Mouse (Mus musculus) ovary, postnatal 36 days (tissue): ENCODE results near the gene Mrpl42.

Source experiments
- DNase-seq: peaks from one replicate; pipeline ENCODE4 v3.0.0; 2022; ENCODE audit warnings: low spot score, mixed read lengths

Gene Mrpl42

DNA sequence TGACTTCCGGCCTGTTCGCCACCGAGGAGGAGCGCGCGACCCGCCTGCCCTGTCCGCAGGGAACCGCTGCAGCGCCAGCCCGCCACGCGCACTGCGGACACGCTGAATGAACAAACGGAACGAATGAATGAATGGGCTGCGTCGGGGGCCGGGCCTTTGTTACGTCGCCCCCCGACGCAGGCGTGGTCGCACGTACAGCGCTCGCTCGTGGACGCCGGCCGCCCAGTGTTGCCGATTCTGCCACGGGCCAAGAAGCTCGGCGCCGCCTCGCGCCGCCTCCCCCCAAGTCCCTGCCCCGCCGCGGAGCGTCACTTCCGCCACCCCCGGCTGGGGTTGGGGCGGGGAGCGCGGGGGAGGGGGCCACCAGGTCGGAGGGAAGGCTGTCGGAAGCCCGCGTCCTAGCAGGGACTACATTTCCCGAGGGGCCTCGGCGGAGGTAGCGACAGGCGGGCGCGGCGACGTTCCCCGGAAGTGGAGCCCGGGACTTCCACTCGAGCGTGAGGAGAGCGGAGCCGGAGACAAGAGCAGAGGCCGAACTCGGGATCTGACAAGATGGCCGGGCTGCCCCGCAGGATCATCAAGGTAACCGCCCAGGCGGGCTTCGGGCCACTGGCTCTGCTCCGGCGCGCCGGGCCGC, 13.0 kb upstream of the Mrpl42 start, which contains the start of gene Ube2n:
TSS of gene Ube2n (plus strand) at position 490 of the 637 bp plus-strand sequence.
- DNase-seq = peak; percentile 99

DNA sequence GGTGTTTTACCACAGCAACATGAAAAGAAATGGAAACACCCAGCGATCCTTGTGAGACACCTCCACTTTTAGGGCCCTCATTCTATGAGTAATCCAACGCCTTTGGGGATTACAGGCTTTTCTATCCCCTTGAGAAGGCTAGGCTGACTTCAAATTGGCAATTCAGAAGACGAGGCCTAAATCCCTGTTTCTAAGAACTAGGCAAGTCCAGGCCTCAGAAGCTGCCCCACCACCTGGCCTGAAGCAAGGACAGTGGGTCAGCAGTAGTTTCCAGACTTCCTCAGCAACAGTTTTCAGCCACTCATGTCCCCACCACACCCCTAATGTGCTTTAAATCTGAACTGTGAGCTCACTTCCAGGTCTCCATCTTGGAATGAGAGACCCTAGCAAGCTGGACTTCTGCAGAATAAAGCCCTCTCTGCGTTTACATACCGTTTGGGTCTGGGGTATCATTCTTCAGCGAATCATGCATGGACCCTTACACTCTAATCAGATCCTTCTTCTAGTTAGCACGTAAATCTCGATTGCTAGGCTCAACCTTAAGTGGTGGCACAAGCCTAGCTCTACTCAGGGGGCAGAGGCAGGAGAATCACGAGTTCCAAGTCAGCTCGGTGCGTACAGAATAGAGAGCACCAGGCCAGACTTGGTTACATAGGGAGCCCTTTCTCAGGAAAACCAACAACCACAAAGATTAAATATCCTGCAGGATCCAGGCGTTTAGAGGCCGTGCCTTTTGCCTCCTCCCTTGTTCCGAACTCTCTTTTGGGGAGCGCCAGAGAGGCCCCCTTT, 12.2 kb upstream of the Mrpl42 start:
- DNase-seq = peak; percentile 8

DNA sequence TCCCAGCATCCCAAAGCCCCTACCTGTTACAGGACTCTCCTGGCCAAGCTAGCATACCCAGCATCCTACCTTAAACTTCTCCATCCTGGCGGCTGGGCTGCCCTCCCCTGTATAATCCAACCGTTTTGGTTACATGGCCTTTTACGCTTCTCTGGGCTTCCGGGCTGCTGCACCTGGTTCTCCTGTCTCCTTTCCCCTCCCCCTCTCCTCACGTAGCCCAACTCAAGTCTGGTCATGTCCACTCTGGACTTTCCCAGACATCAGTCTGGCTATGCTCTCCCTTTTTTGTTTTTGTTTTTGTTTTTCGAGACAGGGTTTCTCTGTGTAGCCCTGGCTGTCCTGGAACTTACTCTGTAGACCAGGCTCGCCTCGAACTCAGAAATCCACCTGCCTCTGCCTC, 10.9 kb upstream of the Mrpl42 start:
- no peak for DNase-seq

DNA sequence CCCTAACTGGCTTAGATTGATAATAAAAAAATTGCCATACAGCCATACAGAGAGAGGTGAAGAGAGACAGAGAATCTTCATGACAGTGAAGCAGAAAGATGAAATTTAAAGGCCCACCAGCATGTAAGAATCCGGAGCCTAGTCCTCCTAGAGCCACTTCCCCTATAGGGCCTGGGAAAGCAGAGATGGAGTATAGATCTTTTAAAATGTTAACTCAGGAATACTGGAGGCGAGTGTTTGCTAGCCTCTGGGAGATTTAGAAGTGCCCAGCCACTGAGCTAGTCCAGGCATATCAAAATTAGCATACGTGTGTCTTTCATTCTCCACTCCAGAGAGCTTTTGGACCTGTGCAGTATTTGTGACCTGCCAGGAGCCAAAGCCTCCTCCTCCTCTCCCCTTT, 7.5 kb upstream of the Mrpl42 start:
- DNase-seq = no peak

DNA sequence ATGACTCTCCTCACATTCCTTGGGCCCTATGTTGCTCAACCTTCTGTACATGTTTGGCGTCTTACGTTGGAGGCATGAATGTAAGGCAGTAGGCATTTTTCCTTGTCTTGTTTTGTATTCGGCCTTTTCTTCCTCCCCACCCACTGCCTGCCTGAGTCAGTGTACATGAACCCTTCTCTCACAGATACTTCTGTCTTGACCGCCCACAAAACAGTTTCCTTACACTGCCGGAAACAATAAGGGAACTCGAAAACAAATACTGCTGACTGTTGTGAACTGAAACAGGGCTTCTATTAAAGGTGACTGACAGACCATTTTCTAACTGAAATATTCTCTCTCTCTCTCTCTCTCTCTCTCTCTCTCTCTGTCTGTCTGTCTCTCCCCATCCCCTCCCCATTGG, 7.1 kb upstream of the Mrpl42 start:
- no peak for DNase-seq

DNA sequence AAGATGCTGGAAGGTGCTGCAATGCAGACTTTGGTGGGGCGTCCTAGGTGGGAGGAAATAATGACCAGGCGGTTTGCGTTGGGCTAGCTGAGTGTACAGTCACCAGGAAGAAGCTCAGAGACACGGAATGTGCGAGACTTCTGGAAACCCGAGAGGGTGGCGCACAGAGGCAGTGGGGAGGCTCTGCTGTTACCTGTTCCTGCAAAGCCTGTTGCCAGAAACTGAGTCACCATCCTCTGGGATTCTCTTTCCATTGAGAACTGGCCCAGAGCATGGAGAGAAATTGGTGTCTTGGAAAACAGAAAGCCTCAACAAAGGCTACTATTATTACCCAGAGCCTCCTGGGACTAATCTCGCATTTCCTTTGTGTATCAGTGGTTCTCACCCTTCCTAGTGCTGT, 6.4 kb upstream of the Mrpl42 start:
- DNase-seq = no peak

DNA sequence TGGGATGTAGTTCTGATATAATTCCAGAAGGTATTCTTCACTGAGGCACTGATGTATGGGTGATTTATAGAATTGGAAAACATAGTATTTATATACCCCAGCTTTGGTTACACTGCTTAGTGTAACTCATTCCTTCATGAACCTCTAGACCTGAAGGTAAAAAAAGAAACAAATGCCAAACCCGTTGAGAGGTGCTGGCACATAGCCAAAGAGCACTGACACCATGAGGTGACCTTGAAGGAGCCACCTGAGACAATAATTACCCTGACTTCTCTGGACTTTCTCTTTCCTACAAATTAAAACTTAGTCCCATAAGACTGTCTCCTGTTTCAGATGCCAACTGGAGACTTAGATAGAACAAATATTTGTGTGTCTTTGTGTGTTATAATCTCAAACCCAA, 2.6 kb upstream of the Mrpl42 start:
- DNase-seq = no peak

DNA sequence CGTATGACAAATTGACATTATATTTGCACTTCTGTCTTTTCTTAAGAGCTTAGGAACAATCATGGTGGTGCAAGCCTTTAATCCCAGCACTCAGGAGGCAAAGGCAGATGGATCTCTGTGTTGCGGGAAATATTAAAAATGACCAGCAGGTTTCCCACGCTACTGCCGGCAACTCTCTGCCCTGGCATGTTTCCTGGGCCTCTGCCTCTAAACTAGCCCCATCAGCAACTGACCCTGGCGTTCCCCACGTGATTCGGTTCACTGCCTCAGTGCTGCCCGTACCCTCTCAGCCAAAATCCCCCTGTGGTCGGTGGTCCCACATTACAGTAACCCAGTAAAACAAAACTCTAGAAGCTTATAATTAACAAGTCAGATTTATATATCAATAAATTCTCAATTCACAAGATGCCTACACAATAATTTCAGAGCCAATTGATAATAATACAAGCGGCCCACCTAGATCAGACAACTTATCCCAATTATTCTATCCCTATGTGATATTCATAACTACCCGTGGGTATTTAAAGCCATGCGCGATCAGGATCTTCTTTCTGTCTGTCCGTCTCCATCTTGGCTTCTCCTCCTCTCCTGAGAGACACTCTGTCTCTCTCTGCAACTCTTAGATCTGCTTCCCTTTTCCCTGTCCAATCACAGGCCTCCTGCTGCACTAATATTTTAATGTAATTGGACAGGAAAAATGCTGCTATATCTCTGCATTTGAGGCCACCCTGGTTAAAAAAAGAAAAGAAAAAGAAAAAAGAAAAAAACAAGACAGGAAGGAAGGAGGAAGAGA, 1.9 kb upstream of the Mrpl42 start:
- no peak for DNase-seq

DNA sequence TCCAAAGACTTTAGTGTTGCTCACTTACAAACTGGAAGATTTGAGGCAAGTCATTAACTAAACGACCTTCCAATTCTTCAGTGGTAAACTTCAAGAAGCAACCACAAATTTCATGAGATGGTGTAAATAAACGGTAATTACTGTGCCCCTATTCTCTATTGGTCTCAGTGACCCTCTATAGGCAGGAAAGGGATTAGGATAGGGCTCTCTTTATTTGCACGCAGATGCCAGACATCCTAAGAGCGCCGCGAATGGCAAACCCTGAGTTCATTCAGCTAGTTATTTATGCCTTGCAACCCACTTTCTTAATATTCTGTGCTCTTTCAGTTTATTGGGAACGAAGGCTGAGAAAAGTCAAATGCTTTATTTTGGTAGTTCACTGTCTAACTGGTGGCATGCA, 707 bp downstream of the Mrpl42 start:
- no peak for DNase-seq

DNA sequence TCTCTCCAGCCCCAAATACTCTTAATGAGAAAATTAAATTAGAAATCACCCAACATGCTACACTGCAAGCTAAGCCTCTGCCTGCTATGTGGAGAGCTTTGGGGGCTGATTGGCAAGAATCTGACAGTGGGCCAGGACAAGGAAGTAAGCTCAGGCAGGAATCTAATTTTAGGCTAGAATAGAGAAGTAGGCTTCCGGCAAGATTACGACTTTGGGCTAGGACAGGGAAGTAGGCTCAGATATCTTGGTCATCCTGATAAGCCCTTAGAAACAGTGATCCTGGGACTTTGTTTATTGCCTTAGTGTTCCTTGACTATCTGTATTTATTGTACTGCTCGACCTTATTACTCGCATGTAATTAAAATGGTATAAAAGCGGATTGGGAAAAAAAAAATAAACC, 7.5 kb downstream of the Mrpl42 start:
- DNase-seq = no peak

DNA sequence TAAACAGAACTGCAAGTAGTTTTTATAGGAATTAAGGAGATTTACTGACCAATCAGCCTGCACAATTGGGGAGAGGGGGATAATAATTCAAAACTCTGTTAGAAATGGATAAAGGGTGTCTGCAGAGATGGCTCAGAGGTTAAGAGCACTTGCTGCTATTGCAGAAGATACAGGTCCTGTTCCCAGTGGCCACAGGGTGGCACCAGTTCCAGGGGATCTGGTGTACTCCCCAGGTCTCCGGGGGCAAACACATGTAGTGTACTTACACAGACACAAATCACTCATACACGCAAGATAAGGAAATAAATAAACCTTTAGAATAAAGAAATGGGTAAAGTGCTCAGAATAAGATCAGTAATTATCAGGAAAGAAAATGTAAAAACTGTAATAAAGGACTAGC, 12.1 kb downstream of the Mrpl42 start:
- peak; percentile 28 for DNase-seq

DNA sequence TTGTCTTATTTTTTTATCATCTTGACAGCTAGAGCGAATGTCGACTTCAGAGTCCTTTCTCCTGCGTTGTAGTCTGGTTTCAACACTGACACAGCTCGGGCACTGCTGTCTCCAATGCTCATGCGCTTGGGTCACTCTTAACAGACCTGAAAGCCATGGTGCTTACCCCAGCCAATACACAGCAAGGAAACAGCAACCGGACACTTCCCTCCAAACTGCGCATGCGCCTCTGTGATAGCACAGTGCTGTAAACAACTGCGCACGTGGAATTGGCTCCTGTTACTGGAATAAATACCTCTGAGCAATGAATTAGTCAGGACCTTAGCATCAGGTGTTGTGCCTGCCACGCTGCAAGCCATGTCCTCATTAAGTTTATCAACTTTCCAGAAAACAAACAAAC, 24.2 kb downstream of the Mrpl42 start:
- no peak for DNase-seq

DNA sequence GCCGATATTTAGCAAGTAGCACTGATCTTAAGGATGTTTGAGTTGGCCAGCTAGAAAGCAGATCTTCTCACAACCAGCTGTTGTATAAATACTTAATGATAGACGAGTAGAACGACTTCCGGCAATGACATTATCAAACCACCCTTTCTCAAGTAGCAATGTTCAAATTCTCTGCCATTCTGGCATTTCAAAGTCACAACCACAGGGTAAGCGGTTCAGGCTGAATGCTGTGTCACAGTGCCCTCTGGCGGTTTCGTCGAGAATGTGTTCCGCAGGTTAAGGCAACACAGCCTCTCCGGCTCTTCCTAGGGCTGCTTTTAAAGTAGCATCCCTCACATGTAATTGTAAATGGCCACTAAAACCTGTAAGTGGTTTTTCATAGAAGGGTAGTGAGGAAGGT, 25.8 kb downstream of the Mrpl42 start:
- DNase-seq = peak; percentile 82

DNA sequence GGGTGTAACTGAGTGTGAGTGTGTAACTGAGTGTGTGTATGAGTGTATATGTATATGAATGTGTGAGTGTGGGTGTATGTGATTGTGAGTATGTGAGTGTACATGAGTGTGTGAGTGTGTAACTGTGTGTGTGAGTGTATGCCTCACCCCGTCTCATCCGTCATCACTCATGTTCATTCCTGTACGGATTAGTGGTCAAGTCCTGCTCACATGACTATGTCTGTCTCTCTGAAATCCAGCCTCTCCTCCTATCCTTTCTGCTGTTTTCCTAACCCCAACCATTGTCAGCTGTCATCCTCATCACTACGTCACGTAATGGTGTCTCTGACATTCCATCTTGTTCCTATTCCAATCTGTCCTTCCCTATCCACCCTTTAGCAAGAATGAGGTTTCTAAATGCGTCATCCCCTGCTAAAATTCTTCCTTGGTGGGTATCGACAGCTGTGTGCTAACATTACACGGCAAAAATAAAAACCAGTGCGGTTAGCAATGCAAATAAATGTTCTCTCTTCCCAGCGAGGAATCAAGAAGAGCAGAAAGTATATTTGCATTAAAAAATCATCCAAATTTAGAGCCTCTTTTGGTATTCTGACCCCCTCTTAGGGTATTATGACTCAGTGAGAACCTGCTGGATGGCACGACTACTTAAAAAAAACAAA, 29.7 kb downstream of the Mrpl42 start:
- no peak for DNase-seq

DNA sequence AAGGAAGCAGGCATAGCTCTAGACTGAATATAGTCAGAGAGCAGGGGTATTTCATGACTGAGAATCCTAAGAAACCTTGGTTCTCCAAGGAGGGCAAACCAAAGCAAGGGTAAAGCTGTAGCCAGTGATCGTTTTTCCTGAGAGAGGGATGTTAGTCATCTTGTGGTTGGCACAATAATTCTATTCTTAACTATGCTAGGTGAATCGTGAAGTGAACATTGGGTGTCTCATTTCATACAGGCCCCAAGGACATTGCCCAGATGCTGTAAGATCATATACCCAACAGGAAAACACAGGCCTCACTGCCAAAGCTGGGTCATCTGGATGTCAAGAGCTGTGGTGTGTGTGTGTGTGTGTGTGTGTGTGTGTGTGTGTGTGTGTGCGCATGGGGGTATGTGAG, 30.6 kb downstream of the Mrpl42 start:
- no peak for DNase-seq

DNA sequence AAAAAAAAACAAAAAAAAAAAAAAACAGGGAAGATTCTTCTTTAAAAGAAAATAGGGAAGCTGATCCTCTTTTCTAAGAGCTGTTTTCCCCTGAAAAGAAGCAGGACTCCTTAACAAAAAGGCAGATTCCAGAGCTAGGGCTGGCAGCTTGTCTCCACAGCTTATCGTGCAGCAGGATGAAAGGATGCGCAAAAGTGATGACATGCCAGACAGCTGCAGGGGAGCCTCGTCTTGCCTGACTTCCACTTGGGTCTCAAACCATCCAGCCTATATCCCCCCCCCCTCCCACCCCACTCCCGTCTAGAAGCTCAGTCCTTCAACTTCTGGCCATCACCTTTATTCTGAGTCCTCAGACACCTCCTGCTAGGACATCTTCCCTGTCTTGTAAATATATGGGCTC, 32.8 kb downstream of the Mrpl42 start:
- DNase-seq = no peak

DNA sequence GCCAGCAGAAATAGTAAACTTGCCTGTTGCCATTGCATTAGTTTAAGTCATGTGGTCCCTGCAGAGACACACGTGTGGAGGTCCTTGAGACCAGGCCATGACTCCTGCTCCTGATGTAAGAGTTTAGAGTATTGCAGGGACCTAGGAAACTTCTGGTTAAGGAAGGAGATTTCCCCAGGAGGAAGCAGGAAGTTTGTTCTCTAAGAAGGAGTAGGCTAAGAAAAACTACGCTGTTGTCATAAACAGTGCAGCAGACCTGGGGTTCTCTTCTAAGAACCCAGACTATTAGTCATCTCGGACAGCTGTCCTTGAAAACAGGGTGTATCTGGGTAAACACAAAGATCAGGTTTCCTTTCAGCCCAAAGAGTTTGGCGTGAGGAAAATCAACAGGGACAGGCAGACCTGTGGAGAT, 36.2 kb downstream of the Mrpl42 start:
- DNase-seq = no peak

DNA sequence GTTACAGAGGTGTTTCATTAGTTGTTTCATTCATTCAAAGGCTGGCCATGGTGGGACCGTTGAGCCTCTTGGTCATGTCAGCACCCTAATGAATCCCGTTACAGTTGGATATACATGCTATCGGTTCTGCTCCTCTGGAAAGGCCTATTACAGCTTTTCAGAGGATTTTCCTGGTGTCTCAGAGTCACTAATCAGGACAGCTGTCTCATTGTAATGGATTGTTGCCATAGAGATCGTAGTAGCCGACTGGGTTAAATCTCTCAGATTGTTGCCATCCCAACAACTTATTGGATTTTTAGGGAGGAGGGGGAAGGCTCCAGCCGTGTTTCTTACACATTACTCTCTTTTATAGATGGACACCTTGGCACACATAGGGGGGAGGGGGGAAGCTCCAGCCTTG, 37.2 kb downstream of the Mrpl42 start:
- no peak for DNase-seq

DNA sequence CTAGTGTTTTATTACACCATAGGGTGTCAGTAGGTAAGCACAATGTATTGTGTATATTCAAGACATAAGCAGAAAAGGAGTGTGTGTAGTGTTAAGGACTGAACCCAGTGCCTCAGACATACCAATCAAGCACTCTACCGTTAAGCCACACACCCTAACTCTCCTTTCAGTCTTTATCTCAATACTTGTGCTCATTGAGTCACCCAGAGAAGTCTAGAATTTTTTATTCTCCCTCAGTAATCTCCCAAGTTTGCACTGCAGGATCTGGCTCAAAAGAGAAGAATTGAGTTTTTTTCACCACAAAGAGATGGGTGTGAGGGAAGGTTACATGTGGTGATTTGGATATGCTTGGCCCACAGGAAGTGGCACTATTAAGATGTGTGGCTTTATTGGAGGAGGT, 39.5 kb downstream of the Mrpl42 start:
- no peak for DNase-seq

DNA sequence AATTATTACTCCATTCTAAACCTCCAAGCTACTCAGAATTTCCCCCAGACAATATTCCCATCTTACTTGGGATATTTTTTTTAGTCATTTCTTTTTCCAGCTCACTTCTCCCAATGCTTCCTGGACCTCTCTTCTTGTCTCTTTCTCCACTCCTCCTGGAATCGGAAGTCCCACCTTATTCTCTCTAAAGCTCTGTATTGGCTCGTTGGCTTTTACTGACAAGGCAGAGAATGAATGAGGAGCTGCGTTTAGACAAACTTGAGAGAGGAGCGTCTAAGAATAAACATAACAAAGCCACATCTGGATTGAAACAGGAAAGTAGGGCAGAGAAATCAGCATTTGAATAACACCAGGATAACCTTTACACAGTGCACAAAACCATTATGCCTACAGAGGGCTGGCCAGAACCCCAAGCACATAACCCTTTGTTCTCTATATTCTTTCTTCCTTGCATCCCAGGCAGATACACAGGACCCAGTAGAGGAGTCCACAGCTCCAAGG, 40.6 kb downstream of the Mrpl42 start:
- no peak for DNase-seq

DNA sequence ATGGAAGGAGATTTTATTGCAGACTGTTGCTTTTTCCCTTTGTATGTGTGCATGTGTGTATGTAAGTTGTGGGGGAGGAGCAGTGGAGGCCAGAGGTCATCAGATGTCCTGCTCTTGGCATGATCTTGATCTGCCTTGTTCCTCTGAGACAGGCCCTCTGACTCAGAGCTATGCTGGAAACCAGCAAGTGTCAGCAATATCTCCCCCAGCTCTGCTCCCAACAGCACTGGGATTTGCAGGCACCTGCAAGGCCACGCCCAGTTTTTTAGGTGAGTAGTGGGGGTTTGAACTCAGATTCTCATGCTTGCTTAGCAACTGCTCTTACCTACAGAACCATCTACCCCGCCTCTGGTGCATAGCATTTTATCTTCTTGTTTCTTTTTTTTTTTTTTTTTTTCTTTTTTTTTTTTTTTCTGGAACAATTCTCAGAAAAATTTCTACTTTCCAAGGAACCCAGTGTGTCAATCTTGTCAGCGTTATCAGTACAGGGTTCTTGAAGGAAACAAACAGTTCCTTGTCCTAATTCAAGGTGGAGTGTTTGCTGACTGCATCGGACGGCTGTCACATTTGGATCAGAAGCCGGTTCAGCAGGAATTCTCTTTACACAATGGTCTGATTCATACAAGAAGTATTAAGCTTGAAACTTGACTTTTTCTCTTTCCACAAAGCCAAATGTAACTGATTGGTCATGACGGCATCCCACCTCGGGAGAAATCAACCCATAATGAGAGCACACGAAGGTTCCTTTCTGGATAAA, 43.5 kb downstream of the Mrpl42 start:
- DNase-seq = no peak
